Mouse (Mus musculus): ENCODE results near the gene Itga11.

DNA sequence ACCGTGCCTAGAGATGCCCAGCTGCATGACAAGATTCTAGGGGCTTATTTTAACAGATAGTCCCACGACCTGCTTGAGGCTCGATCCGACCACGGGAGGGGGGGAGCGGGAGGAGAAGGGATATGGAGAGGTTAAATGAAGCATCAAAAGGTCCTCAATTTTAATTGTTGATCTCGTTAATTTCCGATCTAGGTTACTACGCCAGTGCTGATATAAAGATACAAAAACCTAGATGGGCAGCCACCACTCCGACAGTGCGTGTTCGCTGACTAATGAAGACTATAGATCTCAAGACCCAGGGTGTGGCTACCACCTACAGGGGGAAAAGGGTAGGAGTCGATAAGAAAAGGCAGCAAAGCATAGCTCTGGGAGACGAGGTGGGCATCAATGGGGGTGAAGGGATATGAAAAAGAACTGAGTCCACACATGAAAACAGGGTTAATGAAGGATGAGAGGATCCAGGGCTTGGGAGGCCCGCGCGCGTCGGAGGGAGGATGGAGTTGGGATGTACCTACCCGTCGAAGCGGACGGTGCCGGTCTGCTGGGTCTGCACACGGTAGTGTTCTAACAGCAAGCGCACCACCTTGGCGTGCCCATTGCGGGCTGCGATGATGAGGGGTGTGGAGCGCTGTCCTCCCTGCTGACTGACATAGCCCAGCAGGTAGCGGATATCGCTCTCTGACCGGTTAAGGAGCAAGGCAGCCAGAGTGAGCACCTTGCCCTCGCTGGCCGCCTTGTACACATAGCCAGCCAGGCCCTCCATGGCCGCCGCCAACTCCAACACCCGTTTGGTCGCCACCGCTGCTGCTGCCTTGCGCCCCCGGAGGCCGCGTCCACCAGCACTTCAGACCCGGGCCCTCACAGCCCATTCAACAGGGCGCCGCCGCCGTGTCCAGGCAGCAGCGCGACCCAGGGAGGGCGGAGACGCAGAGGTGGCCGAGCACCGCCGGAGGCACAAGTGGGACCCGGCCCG lies 133.2 kb downstream of the Itga11 start:
- TF ChIP-seq CTCF (IDR thresholded peaks at IDR 0.05; ENCODE audit: control insufficient read depth, insufficient read depth, low read length) = no peak; the same call in 1 of the 2 replicates
- peak; percentile 53; the same call in 1 of the 2 replicates for TF ChIP-seq POLR2A (IDR thresholded peaks at IDR 0.05; ENCODE audit: borderline replicate concordance, control insufficient read depth, low read depth, low read length)

Measured in bone marrow, adult 2 months (tissue).